Mouse (Mus musculus) kidney, adult 2 months (tissue): ENCODE results near the gene Cmtm7. TPM values are rescaled to one million over a fixed set of nuclear protein-coding genes. Genes with fewer than 3 reads are reported as not detected.

Experiments used
- DNase-seq: peaks from one replicate; pipeline ENCODE4 v3.0.0; 2021
- H3K27ac ChIP-seq: fragments of 200-500 bp; 2 replicates; pipeline ENCODE4 v1.5.1; 2012; ENCODE audit warnings: low read depth, low read length, control low read depth, inconsistent platforms; ENCODE audit not compliant: insufficient read depth
- H3K27me3 ChIP-seq: fragments of 200-500 bp; replicated peaks from 2 replicates; pipeline ENCODE4 v1.6.1; 2012; ENCODE audit warnings: mild to moderate bottlenecking, moderate library complexity, low read length, inconsistent platforms; ENCODE audit not compliant: control insufficient read depth, insufficient read depth
- H3K36me3 ChIP-seq: fragments of 200-500 bp; 2 replicates; pipeline ENCODE4 v1.6.1; 2012; ENCODE audit warnings: mild to moderate bottlenecking, moderate library complexity, low read length, inconsistent platforms; ENCODE audit not compliant: control insufficient read depth, insufficient read depth
- H3K4me1 ChIP-seq: fragments of 200-500 bp; 2 replicates; pipeline ENCODE4 v1.6.1; 2011; ENCODE audit warnings: low read length; ENCODE audit not compliant: control insufficient read depth, insufficient read depth
- H3K4me3 ChIP-seq: fragments of 200-500 bp; 2 replicates; pipeline ENCODE4 v1.5.1; 2011; ENCODE audit warnings: mild to moderate bottlenecking, low read depth, low read length, control low read depth; ENCODE audit not compliant: insufficient read depth
- CTCF ChIP-seq: fragments of 200-500 bp; conservative IDR thresholded peaks from 2 replicates; pipeline ENCODE4 v1.5.1; 2011; ENCODE audit warnings: low read depth, mild to moderate bottlenecking, control low read depth, low read length, moderate library complexity, mixed read lengths; ENCODE audit not compliant: insufficient read depth, insufficient read length
- POLR2A ChIP-seq: fragments of 200-500 bp; IDR thresholded peaks from one replicate; pipeline ENCODE4 v1.6.1; 2011; ENCODE audit warnings: low read depth, low read length, control low read depth
- WGBS: fragments of 180-500 bp; shearing (Covaris S2); methylation state at CpG from one replicate; pipeline ENCODE4 v1.1.7; 2018; 5-methylcytosine and 5-hydroxymethylcytosine counted together
- polyA plus RNA-seq: library from polyadenylated mRNA; depleted of rRNA; stranded (reverse); fragments of >200 nt; gene quantifications from 2 replicates; pipeline ENCODE4 v1.2.3, GENCODE M21; 2012

Cmtm7 gene
- polyA plus RNA-seq, 1 experiment: 58.2 TPM

GRCm38 (mm10) chr9:114776361-114776760 lies 5.3 kb downstream of the Cmtm7 start:
- Histone ChIP-seq H3K4me1 (0 out of 2 replicates have a peak, but pooled peaks cover 3% of the 10 kb centered on the region), H3K4me3 (no peak overlapping the region), H3K36me3 (no peaks in the 10 kb centered on the region), H3K27me3 (no peaks in the 10 kb centered on the region), H3K27ac (no peak overlapping the region)
- no peak for DNase-seq
- 93% methylated on average over 3 of the region's 3 CpGs for WGBS
- TF ChIP-seq CTCF (no peak), POLR2A (no peak)

DNA sequence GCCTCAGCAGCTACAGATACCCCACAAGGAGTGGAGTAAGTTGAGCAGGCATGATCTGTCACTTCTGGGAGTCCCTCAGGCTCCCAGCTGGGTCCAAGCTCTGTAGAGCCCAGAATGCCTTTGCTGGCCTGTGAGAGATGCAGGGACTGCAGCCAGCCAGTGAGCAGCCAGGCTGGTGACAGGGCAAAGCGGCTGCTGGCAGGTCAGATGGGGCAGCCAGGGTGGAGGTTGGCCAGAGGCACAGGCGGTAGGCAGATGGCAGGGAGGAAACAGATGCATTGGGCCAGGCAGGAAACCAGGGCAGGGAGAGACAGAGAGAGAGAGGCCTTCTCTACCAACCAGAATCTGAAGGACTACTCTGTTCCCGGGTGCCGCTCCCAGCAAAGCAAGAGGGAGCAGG lies 6.4 kb downstream of the Cmtm7 start:
- no peak overlapping the region for H3K27ac ChIP-seq

GRCm38 (mm10) chr9:114774629-114775028 lies 7.0 kb downstream of the Cmtm7 start:
- Histone ChIP-seq H3K27ac (no peak overlapping the region), H3K27me3 (no peaks in the 10 kb centered on the region), H3K36me3 (no peaks in the 10 kb centered on the region), H3K4me3 (no peak overlapping the region), H3K4me1 (0 out of 2 replicates have a peak, but pooled peaks cover 3% of the 10 kb centered on the region)
- DNase-seq: no peak
- TF ChIP-seq CTCF: no peak
- no peak for TF ChIP-seq POLR2A
- WGBS: 60% methylated on average over 6 of the region's 6 CpGs

More for the DNA sequence above, 6.4 kb downstream of the Cmtm7 start:
- Histone ChIP-seq H3K27me3 (no peaks in the 10 kb centered on the region), H3K4me3 (no peak overlapping the region), H3K4me1 (0 out of 2 replicates have a peak, but pooled peaks cover 3% of the 10 kb centered on the region), H3K36me3 (no peaks in the 10 kb centered on the region)
- DNase-seq: no peak
- TF ChIP-seq CTCF (no peak), POLR2A (no peak)
- 60% methylated on average over 4 of the region's 4 CpGs for WGBS

DNA sequence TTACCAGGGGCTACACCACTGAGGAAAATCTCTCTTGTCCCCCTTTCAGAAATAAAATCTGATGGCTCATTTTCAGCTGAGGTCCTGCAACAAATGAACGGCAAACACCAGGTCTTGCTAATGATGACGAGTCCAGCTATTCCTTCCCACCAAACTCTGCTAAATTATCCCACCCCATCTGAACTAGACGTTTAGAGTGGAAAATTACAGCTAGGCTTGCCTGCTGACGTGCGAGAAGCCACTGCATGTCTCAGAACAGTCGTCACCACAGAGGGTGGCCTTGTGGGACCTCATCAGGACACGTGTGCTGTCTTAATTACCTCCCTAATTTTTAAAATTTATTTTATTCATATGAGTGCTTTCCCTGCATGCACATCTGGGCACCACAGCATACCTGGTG lies 10.1 kb downstream of the Cmtm7 start:
- Histone ChIP-seq H3K4me3 (no peak overlapping the region), H3K36me3 (no peaks in the 10 kb centered on the region), H3K27me3 (no peaks in the 10 kb centered on the region), H3K4me1 (no peaks in the 10 kb centered on the region), H3K27ac (no peak overlapping the region)
- 75% methylated on average over 7 of the region's 7 CpGs for WGBS
- DNase-seq: no peak
- TF ChIP-seq POLR2A (no peak), CTCF (no peak)

- Histone ChIP-seq H3K27ac (no peak overlapping the region), H3K36me3 (no peaks in the 10 kb centered on the region), H3K4me1 (no peaks in the 10 kb centered on the region), H3K4me3 (no peak overlapping the region), H3K27me3 (no peaks in the 10 kb centered on the region)
- no peak for DNase-seq
- WGBS: 95% methylated on average over 4 of the region's 4 CpGs
- no peak for TF ChIP-seq CTCF
These were observed 11.4 kb downstream of the Cmtm7 start for GRCm38 (mm10) chr9:114770224-114770623.

DNA sequence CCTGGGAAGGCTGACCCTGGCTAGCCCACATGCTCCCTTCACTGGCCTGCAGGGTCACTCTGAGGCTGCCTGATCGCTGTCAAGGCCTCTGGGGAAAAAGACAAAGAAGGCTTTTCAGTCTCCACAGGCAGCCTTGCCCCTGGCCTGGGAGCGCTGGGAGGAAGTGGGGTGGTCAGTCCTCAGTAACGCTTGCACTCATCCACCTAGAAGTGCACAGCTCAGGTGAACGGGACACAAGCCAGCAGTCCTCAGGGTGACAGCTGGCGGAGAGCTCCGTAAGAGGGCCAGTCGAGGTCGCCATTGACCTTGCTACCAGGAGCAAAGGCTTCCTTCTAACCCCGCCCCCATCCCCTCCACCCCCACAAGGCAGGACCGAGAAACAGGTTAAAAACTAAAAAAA lies 13.6 kb downstream of the Cmtm7 start:
- H3K36me3 ChIP-seq: no peaks in the 10 kb centered on the region
- TF ChIP-seq POLR2A: no peak
- no peak for TF ChIP-seq CTCF
- 57% methylated on average over 10 of the region's 10 CpGs for WGBS

DNA sequence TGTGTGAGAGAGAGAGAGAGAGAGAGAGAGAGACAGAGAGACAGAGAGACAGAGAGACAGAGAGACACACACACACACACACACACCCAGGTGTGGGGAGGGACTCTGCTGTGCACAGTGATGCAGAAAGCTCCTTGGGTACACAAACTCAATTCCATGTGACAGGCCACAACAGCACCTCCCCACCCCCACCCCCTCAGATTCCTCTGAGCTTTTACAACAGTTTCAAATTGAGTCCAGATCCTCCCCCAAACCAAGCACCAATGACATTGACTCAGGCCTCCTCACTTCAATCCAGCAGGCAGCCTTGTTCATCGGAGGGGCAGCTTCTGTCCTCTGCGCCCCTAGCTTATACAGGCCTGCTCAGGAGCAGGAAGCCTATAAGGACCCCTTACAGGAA lies 14.1 kb downstream of the Cmtm7 start:
- TF ChIP-seq CTCF: no peak
- TF ChIP-seq POLR2A: no peak
- Histone ChIP-seq H3K4me3 (no peak overlapping the region), H3K27me3 (no peaks in the 10 kb centered on the region), H3K36me3 (no peaks in the 10 kb centered on the region), H3K27ac (no peak overlapping the region), H3K4me1 (no peaks in the 10 kb centered on the region)
- WGBS: 72% methylated on average over 2 of the region's 2 CpGs
- DNase-seq: no peak

More for the DNA sequence above, 13.6 kb downstream of the Cmtm7 start:
- H3K27ac ChIP-seq: no peak overlapping the region
- H3K4me3 ChIP-seq: no peak overlapping the region
- no peaks in the 10 kb centered on the region for H3K27me3 ChIP-seq
- H3K4me1 ChIP-seq: no peaks in the 10 kb centered on the region
- no peak for DNase-seq
